Mouse (Mus musculus): ENCODE results near the gene Mdh1.

Mdh1 gene

GRCm38 (mm10) chr11:21571700-21572381 is at the start of gene Mdh1, which contains the start of gene Wdpcp:
Mdh1 (minus strand) TSS chr11:21572367.
Wdpcp (plus strand) TSS chr11:21572235.
- peak; percentile 97 for DNase-seq

- DNase-seq, result no peak
Measured at GRCm38 (mm10) chr11:21615915-21616314, 43.7 kb upstream of the Mdh1 start.

- no peak for DNase-seq
Measured at GRCm38 (mm10) chr11:21602497-21602896, 30.3 kb upstream of the Mdh1 start.

- DNase-seq, result no peak
Measured at GRCm38 (mm10) chr11:21583286-21583685, 11.1 kb upstream of the Mdh1 start.

GRCm38 (mm10) chr11:21581472-21581871 is 9.3 kb upstream of the Mdh1 start:
- DNase-seq, result no peak

DNA sequence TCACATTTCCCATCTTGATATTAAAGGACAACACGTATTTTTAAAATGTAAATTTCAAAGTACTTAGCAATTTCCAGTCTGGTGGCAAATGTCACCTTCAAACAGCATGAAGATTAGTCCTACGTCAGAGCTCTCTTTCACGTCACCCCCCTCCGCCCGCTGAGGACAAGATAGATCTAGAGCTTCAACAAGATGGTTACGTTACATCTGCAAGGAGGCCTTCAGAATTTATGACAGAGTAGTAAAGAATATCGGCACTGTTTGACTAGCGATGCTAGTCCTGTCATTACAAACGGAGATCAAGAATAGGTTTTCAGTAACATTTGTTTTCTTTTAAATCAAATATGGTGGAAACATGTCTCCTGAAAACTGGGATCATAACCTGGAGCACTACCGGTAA is 1.2 kb downstream of the Mdh1 start:
- DNase-seq, result peak; percentile 26

- no peak for DNase-seq
Measured at GRCm38 (mm10) chr11:21570109-21570474, 2.1 kb downstream of the Mdh1 start.

DNA sequence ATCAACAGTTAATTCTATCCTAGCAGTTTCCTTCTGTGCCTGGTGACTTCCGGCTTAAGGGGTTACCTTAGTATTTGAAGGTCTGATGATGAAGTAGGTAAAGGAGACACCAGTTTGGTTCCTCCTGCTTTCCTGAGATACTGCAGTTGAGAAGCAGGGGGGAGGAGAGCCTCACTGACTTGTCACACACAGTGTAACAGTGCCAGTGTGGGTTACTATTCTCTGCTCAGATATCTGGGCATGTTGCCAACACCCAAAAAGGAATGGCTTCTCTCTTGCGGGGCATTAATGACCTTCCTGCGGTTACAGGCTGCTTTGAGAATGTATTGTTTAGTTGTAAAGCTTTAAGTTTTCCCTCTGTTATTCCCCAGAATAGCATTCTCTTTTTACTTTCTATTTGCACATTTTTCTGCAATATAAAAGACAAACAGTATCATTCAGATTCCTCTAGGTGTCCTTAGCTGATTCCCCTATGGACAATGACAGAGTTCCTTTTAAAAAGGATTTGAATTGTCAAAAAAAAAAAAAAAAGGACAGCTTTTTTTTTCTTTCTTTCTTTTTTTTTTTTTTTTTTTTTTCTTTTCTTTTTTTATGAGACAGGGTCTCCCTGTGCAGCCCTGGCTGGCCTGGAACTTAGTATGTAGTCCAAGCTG is 2.6 kb downstream of the Mdh1 start:
- DNase-seq, result peak; percentile 25

DNA sequence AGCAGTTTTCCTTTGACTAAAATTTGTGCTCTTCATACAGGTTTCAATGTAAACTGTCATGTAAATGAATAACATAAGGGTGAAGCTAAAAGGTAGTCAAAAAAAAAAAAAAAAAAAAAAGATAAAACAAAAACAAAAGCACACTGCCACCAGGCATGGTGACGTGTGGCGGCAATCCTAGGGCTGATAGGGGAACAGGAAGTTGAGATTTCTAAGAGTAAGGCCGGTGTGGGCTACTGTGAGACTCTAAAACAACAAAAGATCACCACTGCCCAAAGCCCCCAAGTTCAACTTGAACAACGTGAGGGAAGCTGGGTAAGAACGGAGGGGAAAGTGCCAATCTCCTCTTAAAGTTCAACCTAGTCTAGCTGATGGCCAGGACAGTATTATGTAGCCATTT is 3.2 kb downstream of the Mdh1 start:
- DNase-seq, result no peak

- DNase-seq, result no peak
Measured at GRCm38 (mm10) chr11:21567733-21568132, 4.4 kb downstream of the Mdh1 start.

GRCm38 (mm10) chr11:21566934-21567333 is 5.2 kb downstream of the Mdh1 start:
- DNase-seq, result no peak

GRCm38 (mm10) chr11:21564681-21565405 is 7.3 kb downstream of the Mdh1 start:
- DNase-seq, result no peak

GRCm38 (mm10) chr11:21563617-21564325 is 8.4 kb downstream of the Mdh1 start:
- no peak for DNase-seq

DNA sequence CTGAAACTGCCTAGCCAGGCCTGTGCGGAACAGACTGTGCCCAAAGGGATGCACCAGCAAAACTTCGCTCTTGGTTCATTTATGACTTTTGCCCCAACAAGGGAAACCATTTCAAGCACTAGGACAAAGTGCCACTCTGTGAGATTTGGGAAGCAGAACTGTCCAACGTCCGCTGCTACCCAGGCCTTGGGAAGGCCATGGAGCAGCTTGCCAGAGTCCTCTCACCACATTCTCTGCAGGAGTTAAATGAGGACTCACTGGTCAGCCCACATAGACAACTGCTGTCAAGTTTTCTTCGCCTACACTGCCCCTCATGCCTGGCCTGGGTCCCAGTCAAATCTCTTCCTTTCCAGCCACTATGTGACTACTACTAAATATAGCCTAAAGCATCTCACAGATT is 10.8 kb downstream of the Mdh1 start:
- no peak for DNase-seq

GRCm38 (mm10) chr11:21559727-21560126 is 12.4 kb downstream of the Mdh1 start:
- no peak for DNase-seq

- DNase-seq, result no peak
Measured at GRCm38 (mm10) chr11:21552049-21552448, 20.1 kb downstream of the Mdh1 start.

GRCm38 (mm10) chr11:21550222-21551173 is 21.7 kb downstream of the Mdh1 start:
- DNase-seq, result no peak

DNA sequence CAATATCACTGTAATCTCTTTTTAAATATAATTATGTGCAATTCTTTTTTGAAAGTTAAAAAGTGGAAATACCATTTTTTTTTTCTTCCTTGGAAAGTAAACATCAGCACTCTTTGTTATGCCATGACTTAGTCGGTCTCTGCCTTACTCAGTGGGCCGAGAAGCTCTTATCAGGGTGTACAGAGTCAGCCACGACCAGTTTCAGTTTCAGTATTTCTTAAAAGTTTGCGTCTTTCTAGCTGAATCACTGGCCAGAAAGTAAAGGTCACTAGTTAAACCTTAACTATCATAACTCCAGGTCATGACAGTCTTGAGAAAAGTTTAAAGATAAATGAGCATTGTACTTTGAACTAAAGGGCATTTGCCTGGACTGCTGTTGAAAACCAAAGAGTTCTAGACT is 22.4 kb downstream of the Mdh1 start:
- DNase-seq, result no peak

GRCm38 (mm10) chr11:21549052-21549451 is 23.1 kb downstream of the Mdh1 start:
- DNase-seq, result no peak

- no peak for DNase-seq
Measured at GRCm38 (mm10) chr11:21547518-21547917, 24.6 kb downstream of the Mdh1 start.

GRCm38 (mm10) chr11:21546671-21547070 is 25.5 kb downstream of the Mdh1 start:
- no peak for DNase-seq

DNA sequence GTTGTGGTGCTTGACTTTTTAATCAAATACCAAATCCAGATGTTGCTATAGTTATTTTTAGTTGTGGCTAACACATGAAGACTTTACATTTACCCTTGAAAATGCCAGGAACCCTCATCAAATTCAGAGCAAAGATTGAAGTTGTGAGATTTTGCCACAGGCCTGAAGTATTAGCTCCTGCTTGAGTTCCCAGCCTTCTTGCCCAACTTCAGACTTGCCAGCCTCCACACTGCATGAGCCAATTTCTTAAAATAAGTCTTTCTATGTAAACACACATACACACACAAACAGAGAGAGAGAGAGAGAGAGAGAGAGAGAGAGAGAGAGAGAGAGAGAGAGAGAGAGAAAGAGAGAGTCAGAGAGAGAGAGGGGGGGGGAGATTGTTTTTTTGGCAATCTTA is 26.2 kb downstream of the Mdh1 start:
- no peak for DNase-seq
